Mouse (Mus musculus) ES-Bruce4 (cell line): Measurements from ENCODE around the gene Pum1.

ENCODE experiments used
- CTCF ChIP-seq: IDR thresholded peaks from one replicate; pipeline ENCODE4 v1.8.1; 2011; ENCODE audit warnings: low read depth, low read length
- POLR2A ChIP-seq: IDR thresholded peaks from one replicate; pipeline ENCODE4 v1.8.1; 2011; ENCODE audit warnings: low read length; ENCODE audit not compliant: insufficient read depth

- TF ChIP-seq POLR2A (no peak), CTCF (no peak)
Observed at GRCm38 (mm10) chr4:130761809-130762208, 98.7 kb downstream of the Pum1 start.
